Mouse (Mus musculus): ENCODE data around the gene Fbxw27. TPM values are rescaled to one million over a fixed set of nuclear protein-coding genes. Genes with fewer than 3 reads are reported as not detected.
"Not testable (repeated sequence)": the region's sequence is repeated elsewhere in the genome, so short reads cannot be mapped to it uniquely, and the experiment has no call there.

Fbxw27 gene
- total RNA-seq (2021), result not detected
- long read RNA-seq, experiment 1, result 0 reads
- long read RNA-seq, experiment 2, result 0 reads

DNA sequence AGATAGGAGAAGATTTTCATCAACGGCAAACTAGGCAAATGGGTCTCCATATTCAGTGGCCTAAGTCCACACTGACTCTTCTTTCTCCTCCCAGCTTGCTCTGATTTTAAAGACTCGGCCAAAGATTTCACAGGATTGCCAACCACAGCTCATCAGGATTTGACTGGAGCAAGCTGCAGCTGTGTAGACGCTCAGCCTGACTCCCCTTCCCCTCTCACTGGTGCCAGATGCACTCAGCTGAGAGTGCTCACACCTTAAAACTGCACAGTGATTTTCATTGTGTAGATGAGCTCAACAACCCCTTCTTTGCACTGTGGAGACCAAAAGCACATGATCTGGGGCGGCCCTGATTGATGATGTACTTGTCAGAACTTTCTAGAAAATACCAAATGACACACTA, at the start of gene Fbxw27:
Gene Fbxw27, minus strand, starts transcription at position 101 of the 400 bp plus-strand sequence.
- not testable (repeated sequence) for H3K27ac ChIP-seq; H3K4me3 ChIP-seq; DNase-seq (ENCODE audit: low spot score in 2 of 2)

DNA sequence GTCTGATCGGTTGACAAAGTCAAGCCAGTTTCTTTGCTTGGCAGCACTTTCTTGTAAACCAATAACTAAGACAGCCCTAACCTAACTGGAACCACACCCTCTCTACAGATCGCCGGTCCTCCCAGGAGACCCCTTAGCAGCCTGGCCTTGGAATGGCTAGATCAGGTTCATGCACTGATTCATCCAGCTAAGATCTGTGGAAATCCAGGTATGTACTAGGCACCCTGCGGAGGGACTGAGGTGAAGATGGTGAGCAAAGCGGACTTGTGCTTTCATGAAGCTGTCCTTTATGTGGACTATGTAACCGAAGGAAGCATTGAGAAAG, 42.6 kb upstream of the Fbxw27 start:
- no peak for TF ChIP-seq CTCF (conservative IDR thresholded peaks at IDR 0.05)
- no peak for DNase-seq (ENCODE audit: low spot score in 2 of 2)
- Histone ChIP-seq H3K4me3 (peak overlapping the region; percentile 77), H3K27ac (peak overlapping the region; percentile 93)

DNA sequence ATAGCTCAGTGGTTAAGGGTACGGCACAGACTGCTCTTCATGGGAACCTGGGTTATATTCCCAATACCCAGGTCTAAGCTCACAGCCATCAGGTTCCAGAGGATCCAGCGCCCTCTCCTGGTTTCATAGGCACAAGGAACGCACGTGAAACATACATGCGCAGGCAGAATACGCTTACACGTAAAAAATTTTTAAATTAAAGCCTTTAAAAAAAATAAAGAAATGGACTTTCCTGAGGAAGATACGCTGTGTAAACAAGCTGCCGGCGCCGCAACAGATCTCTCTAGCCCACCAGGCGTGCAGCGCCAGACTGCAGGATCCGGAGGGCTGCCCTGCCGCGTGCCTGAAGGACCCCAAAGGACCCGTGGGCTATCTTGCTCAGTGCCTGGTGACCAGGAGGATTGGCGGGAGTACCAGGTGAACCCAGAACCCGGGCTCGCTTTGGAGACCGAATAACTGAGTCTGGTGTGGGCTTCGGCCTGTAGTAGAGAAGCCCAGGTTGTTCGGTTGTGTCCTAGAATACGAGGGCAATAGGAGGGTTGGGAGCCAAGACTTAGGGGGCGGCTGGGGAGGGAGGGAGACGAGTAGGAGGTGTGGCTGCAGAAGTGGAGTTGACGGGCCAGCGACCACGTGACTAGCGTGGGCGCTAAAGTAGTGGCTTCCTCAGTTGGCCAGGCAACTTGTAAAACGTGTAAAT, 42.1 kb upstream of the Fbxw27 start, which contains the start of gene Nme6:
Gene Nme6, plus strand, starts transcription at position 359 of the 697 bp plus-strand sequence.
- peak; percentile 73 to 83 for DNase-seq (ENCODE audit: low spot score in 2 of 2)
- peak; percentile 94 for TF ChIP-seq CTCF (conservative IDR thresholded peaks at IDR 0.05)
- Histone ChIP-seq H3K27ac (peak within 1 kb of the TSS; percentile 93), H3K4me3 (peak within 1 kb of the TSS; percentile 77)

DNA sequence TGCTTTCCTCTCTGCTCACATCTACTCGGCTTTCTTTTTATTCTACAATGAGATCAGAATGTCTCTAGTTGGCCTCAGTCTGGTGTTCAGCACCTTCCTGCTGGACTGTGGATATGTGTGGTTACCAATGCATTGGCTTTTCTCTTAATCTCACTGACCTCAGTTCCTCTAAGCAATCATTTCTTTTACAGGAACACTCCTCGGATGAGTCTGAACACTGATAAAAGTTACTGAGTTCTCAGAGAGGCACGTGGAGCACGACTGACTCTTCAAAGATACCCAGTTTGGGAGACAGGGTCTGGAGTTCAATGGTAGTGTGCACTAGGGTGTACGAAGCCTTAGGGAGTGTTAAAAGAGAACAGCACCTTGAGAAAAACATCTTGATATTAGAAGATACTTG, 35.7 kb upstream of the Fbxw27 start:
- no peak overlapping the region for H3K4me3 ChIP-seq
- TF ChIP-seq CTCF (conservative IDR thresholded peaks at IDR 0.05), result no peak
- no peak for DNase-seq (ENCODE audit: low spot score in 2 of 2)
- no peak overlapping the region for H3K27ac ChIP-seq

DNA sequence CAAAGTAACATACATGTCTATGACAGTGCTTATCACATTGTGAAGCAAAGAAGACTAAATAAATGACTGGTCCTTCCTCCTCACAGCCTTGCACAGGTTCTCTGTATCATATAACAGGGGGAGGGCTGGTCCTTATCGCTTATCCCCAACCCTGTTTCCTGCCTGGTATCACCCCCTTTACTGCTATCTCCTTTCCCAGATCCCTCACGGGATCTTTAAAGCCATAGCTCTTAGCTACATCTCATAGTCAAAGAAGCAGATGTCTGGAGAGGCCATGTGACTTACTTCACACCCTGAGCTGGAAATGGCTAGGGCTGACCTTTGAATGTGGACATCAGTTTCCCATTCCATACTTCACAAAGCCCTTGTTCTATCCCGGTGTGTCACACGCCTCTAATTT, 35.3 kb upstream of the Fbxw27 start:
- DNase-seq (ENCODE audit: low spot score in 2 of 2), result no peak
- no peak for TF ChIP-seq CTCF (conservative IDR thresholded peaks at IDR 0.05)
- Histone ChIP-seq H3K4me3 (no peak overlapping the region), H3K27ac (no peak overlapping the region)

DNA sequence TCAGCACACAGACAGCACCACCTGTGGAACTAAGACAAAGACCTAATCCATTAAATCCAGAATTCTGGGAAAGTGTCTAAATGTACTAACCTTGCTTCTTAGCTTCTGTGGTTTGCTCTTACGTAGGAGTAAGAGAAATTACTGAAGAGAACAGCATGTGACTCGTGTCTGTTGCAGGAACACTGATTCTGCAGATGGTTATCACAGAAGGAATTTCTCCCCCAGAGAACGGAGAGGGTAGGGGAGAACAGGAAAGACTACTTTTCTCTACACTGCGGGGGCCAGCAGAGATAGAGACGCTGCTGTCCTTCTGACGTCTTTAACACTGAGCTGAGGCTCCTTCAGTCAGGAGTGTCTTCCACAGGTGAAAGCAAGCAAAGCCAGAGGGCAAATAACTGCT, 25.9 kb upstream of the Fbxw27 start:
- peak; percentile 19 to 72 for DNase-seq (ENCODE audit: low spot score in 2 of 2)
- H3K4me3 ChIP-seq, result peak overlapping the region; percentile 32
- peak overlapping the region; percentile 77 for H3K27ac ChIP-seq
- no peak for TF ChIP-seq CTCF (conservative IDR thresholded peaks at IDR 0.05)

DNA sequence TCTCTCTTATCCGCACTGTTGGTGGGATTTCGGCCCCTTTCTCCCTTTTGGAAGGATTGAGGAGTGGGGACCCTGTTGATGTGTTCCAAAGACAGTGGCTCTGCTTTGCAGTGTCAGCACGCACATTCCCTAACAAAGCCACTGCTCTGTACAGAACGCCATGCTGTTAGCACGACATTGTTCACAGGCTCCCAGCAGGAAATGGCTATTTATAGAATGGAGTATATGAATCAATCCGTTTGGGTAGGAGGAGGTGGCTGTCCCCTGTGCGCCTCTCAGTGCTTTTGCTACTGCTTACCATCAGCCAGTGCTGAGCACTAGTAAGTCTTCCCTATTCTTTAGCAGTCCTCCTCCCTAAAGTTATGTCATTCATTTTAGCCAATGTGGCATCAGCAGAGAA, 23.0 kb upstream of the Fbxw27 start:
- Histone ChIP-seq H3K4me3 (no peak overlapping the region), H3K27ac (peak overlapping the region; percentile 55; the same call in 1 of the 2 replicates)
- peak in 1 of 2 experiments; percentile 7 for DNase-seq (ENCODE audit: low spot score in 2 of 2)

DNA sequence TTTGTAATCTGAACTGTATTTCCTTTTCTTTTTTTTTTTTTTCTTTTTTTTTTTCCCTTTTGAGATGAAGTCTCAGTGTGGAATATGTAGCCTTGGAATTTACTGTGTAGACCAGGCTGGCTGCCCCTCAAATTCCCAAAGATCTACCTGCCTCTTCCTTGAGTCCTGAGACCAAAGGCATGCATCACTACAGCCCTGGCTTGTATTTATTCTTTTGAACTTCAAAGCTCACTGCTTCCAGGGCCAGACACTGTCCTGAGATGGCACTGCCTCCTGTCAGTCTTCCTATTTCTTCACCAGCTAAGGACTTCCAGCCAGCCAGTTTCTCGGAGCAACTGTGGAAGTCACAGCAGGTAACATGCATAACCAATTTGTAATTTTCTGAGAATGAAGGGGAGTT, 21.5 kb upstream of the Fbxw27 start, which contains the start of gene Spink8:
Gene Spink8, plus strand, starts transcription at position 301 of the 400 bp plus-strand sequence.
- TF ChIP-seq CTCF (conservative IDR thresholded peaks at IDR 0.05), result no peak

More for the DNA sequence above, 23.0 kb upstream of the Fbxw27 start:
- no peak for TF ChIP-seq CTCF (conservative IDR thresholded peaks at IDR 0.05)

DNA sequence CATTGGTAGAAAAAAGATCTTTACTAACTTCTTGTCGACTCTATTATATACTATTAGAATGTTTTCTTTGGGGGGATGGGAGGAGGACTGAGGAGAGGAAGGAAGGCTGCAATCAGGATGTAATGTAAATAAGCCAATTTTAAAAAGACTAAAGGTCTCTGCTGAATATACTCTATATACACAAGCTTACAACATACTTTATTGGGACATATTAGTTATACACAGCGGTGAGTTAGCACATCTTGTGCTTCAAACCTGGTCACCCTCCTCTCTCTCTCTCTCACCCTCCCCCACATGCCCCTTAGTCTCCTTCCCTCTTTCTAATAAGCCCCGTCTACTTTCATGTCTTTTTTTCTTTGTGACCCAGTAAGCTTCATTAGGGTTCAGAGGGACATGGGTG, 17.4 kb upstream of the Fbxw27 start:
- TF ChIP-seq CTCF (conservative IDR thresholded peaks at IDR 0.05), result no peak
- Histone ChIP-seq H3K27ac (no peak overlapping the region), H3K4me3 (no peak overlapping the region)
- DNase-seq (ENCODE audit: low spot score in 2 of 2), result no peak

More for the DNA sequence above, 21.5 kb upstream of the Fbxw27 start, which contains the start of gene Spink8:
- no peak within 1 kb of the TSS for H3K27ac ChIP-seq
- no peak within 1 kb of the TSS for H3K4me3 ChIP-seq
- no peak for DNase-seq (ENCODE audit: low spot score in 2 of 2)

DNA sequence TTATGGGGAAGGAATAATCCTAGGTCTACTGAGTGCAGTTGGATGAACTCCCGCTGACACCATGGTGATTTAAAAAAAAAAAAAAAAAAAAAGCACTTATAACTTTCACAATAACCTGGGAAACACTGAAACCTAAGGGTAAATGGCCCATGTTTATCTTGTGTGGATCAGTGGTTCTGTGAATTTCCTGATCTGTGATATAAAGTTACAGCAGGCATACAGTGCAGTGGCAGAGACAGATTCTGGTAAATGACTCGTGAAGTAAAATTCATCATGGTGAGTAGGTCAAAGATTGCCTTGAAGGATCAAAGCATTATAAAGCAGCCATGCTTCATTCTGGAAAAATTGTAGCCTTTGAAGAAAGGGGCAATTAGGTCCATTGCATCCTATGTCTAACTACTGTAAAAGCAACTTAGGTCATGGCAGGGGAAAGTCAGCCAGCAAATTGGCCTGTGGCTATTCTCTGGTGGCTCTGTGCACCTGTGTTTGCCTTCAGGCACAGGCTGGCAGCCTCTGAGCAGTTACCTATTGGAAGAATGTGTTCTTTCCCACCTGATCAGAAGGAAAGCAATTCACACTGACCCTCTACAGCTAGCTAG, 16.3 kb upstream of the Fbxw27 start:
- Histone ChIP-seq H3K4me3 (no peak overlapping the region), H3K27ac (no peak overlapping the region)
- no peak for TF ChIP-seq CTCF (conservative IDR thresholded peaks at IDR 0.05)
- no peak for DNase-seq (ENCODE audit: low spot score in 2 of 2)

DNA sequence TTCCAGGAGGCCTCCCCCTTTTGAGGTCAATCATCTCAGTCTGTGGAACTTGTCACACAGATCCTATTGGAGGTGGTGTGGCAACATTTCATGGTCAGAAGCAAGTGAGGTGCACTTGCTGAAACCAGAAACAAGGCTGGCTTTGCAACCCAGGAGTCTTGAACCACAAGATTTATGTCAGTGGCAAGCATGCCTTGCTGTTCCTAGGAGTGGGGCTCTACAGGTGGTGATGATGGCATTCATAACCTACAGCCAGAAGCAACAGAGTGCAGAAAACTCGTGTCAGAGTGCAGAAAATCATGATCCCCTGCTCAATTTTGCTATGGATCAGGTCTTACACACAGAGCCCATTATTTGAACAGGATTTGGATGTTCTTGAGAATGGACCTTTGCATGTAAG, 15.8 kb upstream of the Fbxw27 start:
- Histone ChIP-seq H3K4me3 (no peak overlapping the region), H3K27ac (no peak overlapping the region)
- no peak for TF ChIP-seq CTCF (conservative IDR thresholded peaks at IDR 0.05)
- no peak for DNase-seq (ENCODE audit: low spot score in 2 of 2)

DNA sequence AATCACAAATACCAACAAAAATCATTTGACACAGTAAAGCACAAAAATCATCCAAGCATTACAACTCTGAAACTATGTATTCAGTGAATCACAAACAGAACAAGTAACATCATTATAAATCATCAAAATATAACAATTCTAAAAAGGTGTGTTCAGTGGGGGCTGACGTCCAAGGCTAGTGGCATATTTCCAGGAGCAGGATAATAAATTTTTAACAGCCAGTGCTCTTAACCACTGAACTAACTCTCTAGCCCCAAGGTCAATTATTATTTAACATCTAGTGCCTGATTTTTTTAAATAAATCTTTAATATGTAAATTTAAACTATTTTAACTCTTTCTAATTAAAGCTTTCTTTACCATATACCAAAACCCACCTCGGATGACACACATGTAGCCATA, 15.1 kb upstream of the Fbxw27 start:
- not testable (repeated sequence) for DNase-seq (ENCODE audit: low spot score in 2 of 2); H3K27ac ChIP-seq; H3K4me3 ChIP-seq

DNA sequence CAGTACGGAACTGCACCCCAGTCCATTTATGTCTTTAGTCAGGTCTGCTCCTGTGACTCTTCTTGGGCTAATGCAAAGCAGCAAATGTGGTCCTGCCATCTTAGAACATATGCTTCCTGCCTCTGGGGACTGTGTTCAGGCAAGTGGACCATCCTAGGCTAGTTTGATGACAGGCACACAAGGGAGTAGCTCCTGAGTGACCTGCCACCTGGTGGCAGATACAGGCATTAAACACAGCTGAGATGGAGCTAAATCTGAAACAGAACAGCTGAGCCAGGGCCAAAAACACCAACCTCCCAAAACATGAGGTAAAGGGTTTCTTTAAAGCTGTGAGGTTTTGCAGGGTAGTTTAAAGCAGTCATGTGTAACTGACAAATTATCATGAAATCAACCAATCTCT, 7.6 kb upstream of the Fbxw27 start:
- H3K27ac ChIP-seq, result no peak overlapping the region
- TF ChIP-seq CTCF (conservative IDR thresholded peaks at IDR 0.05), result peak; percentile 72
- no peak overlapping the region for H3K4me3 ChIP-seq
- DNase-seq (ENCODE audit: low spot score in 2 of 2), result peak in 1 of 2 experiments; percentile 10

DNA sequence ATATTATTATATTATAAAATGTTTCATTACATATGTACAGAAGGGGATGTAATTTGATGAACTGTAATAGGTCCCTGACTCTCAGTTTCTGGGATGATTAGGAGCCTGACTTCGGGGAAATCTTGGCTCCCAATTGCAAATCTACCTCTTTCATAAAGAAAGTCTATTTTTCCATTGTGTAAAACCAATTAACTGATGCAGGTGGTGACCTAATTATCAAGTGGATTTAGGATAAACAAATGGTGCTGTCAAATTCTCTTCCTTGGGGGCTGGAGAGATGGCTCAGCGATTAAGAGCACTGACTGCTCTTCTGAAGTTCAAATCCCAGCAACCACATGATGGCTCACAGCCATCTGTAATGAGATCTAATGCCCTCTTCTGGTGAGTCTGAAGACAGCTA, 5.3 kb upstream of the Fbxw27 start:
- no peak overlapping the region for H3K27ac ChIP-seq
- no peak overlapping the region for H3K4me3 ChIP-seq
- no peak; the same call in 1 of the 2 replicates for TF ChIP-seq CTCF (conservative IDR thresholded peaks at IDR 0.05)
- DNase-seq (ENCODE audit: low spot score in 2 of 2), result no peak

Data from layer of hippocampus, adult 2 months (tissue).